Mouse (Mus musculus): ENCODE results near the gene Adamts15. TPM values are rescaled to one million over a fixed set of nuclear protein-coding genes. Genes with fewer than 3 reads are reported as not detected.
A peak's percentile ranks its signal among the peaks of the same experiment; 100 is the strongest.

Adamts15 gene
- polyA plus RNA-seq, 1 experiment from 2014 or later, result 1.9 TPM

- Histone ChIP-seq H3K27ac (replicated peaks) (peak overlapping the region; percentile 77), H3K9me3 (ENCODE audit: control insufficient read depth, low read length) (no peaks in the 10 kb centered on the region), H3K27me3 (ENCODE audit: control insufficient read depth, insufficient read depth, low read length) (no peaks in the 10 kb centered on the region), H3K4me3 (ENCODE audit: low read depth, low read length) (no peak overlapping the region), H3K4me2 (replicated peaks; ENCODE audit: low read depth) (no peak overlapping the region), H3K36me3 (ENCODE audit: control insufficient read depth, insufficient read depth, low read length) (0 out of 2 replicates have a peak, but pooled peaks cover 5% of the 10 kb centered on the region), H3K4me1 (replicated peaks; ENCODE audit: control insufficient read depth, insufficient read depth) (0 out of 2 replicates have a peak, but pooled peaks cover 3% of the 10 kb centered on the region), H3K9ac (ENCODE audit: low read length) (no peak overlapping the region)
- TF ChIP-seq EP300 (optimal IDR thresholded peaks at IDR 0.05), result no peak
- DNase-seq (ENCODE audit: low spot score) (peak; percentile 92), ATAC-seq (ENCODE audit: low FRiP score, low TSS enrichment) (peak; percentile 90)
- 42% methylated on average over 5 of the region's 5 CpGs for WGBS
These were observed 25.5 kb downstream of the Adamts15 start for GRCm38 (mm10) chr9:30896752-30897151.

- H3K9ac ChIP-seq (ENCODE audit: low read length), result no peak overlapping the region
- no peaks in the 10 kb centered on the region for H3K36me3 ChIP-seq (ENCODE audit: control insufficient read depth, insufficient read depth, low read length)
- H3K4me3 ChIP-seq (ENCODE audit: low read depth, low read length), result no peak overlapping the region
- DNase-seq (ENCODE audit: low spot score) (no peak), ATAC-seq (ENCODE audit: low FRiP score, low TSS enrichment) (no peak)
- peak overlapping the region; percentile 53; the same call in 1 of the 2 replicates for H3K27ac ChIP-seq (replicated peaks)
- no peaks in the 10 kb centered on the region for H3K27me3 ChIP-seq (ENCODE audit: control insufficient read depth, insufficient read depth, low read length)
- WGBS, result 52% methylated on average over 3 of the region's 3 CpGs
- TF ChIP-seq CTCF (IDR thresholded peaks at IDR 0.05; ENCODE audit: low read depth) (no peak), EP300 (optimal IDR thresholded peaks at IDR 0.05) (no peak)
- no peak overlapping the region for H3K4me2 ChIP-seq (replicated peaks; ENCODE audit: low read depth)
- H3K4me1 ChIP-seq (replicated peaks; ENCODE audit: control insufficient read depth, insufficient read depth), result 0 out of 2 replicates have a peak, but pooled peaks cover 3% of the 10 kb centered on the region
- no peaks in the 10 kb centered on the region for H3K9me3 ChIP-seq (ENCODE audit: control insufficient read depth, low read length)
These were observed 26.6 kb downstream of the Adamts15 start for GRCm38 (mm10) chr9:30895618-30896017.

- H3K4me1 ChIP-seq (replicated peaks; ENCODE audit: control insufficient read depth, insufficient read depth), result no peaks in the 10 kb centered on the region
- peak; percentile 79 for ATAC-seq (ENCODE audit: low FRiP score, low TSS enrichment)
- DNase-seq (ENCODE audit: low spot score), result peak; percentile 26
- no peak overlapping the region for H3K27ac ChIP-seq (replicated peaks)
- H3K4me3 ChIP-seq (ENCODE audit: low read depth, low read length), result no peak overlapping the region
- TF ChIP-seq CTCF (IDR thresholded peaks at IDR 0.05; ENCODE audit: low read depth) (no peak), EP300 (optimal IDR thresholded peaks at IDR 0.05) (no peak)
- no peak overlapping the region for H3K4me2 ChIP-seq (replicated peaks; ENCODE audit: low read depth)
- WGBS, result 47% methylated on average over 3 of the region's 3 CpGs
- no peak overlapping the region for H3K9ac ChIP-seq (ENCODE audit: low read length)
- no peaks in the 10 kb centered on the region for H3K27me3 ChIP-seq (ENCODE audit: control insufficient read depth, insufficient read depth, low read length)
- H3K36me3 ChIP-seq (ENCODE audit: control insufficient read depth, insufficient read depth, low read length), result no peaks in the 10 kb centered on the region
- H3K9me3 ChIP-seq (ENCODE audit: control insufficient read depth, low read length), result no peaks in the 10 kb centered on the region
These were observed 36.0 kb downstream of the Adamts15 start for GRCm38 (mm10) chr9:30886276-30886675.

GRCm38 (mm10) chr9:30880553-30880952 is 41.7 kb downstream of the Adamts15 start:
- TF ChIP-seq EP300 (optimal IDR thresholded peaks at IDR 0.05) (no peak), CTCF (IDR thresholded peaks at IDR 0.05; ENCODE audit: low read depth) (no peak)
- no peak overlapping the region for H3K9ac ChIP-seq (ENCODE audit: low read length)
- H3K4me1 ChIP-seq (replicated peaks; ENCODE audit: control insufficient read depth, insufficient read depth), result no peaks in the 10 kb centered on the region
- no peaks in the 10 kb centered on the region for H3K27me3 ChIP-seq (ENCODE audit: control insufficient read depth, insufficient read depth, low read length)
- H3K9me3 ChIP-seq (ENCODE audit: control insufficient read depth, low read length), result no peaks in the 10 kb centered on the region
- H3K27ac ChIP-seq (replicated peaks), result 0 out of 2 replicates have a peak overlapping the region, but pooled peaks have one; percentile 18
- no peaks in the 10 kb centered on the region for H3K36me3 ChIP-seq (ENCODE audit: control insufficient read depth, insufficient read depth, low read length)
- H3K4me3 ChIP-seq (ENCODE audit: low read depth, low read length), result no peak overlapping the region
- H3K4me2 ChIP-seq (replicated peaks; ENCODE audit: low read depth), result no peak overlapping the region
- 48% methylated on average over 9 of the region's 9 CpGs for WGBS
- DNase-seq (ENCODE audit: low spot score), result peak; percentile 82
- peak; percentile 88 for ATAC-seq (ENCODE audit: low FRiP score, low TSS enrichment)

- 63% methylated on average over 2 of the region's 2 CpGs for WGBS
- DNase-seq (ENCODE audit: low spot score), result no peak
- Histone ChIP-seq H3K4me1 (replicated peaks; ENCODE audit: control insufficient read depth, insufficient read depth) (no peaks in the 10 kb centered on the region), H3K27ac (replicated peaks) (no peak overlapping the region), H3K36me3 (ENCODE audit: control insufficient read depth, insufficient read depth, low read length) (no peaks in the 10 kb centered on the region), H3K4me3 (ENCODE audit: low read depth, low read length) (no peak overlapping the region), H3K27me3 (ENCODE audit: control insufficient read depth, insufficient read depth, low read length) (no peaks in the 10 kb centered on the region), H3K9ac (ENCODE audit: low read length) (no peak overlapping the region), H3K9me3 (ENCODE audit: control insufficient read depth, low read length) (no peaks in the 10 kb centered on the region), H3K4me2 (replicated peaks; ENCODE audit: low read depth) (no peak overlapping the region)
- no peak for TF ChIP-seq CTCF (IDR thresholded peaks at IDR 0.05; ENCODE audit: low read depth)
- no peak for TF ChIP-seq EP300 (optimal IDR thresholded peaks at IDR 0.05)
- ATAC-seq (ENCODE audit: low FRiP score, low TSS enrichment), result no peak
These were observed 42.3 kb downstream of the Adamts15 start for GRCm38 (mm10) chr9:30879947-30880273.

- no peak for TF ChIP-seq EP300 (optimal IDR thresholded peaks at IDR 0.05)
- no peak for TF ChIP-seq CTCF (IDR thresholded peaks at IDR 0.05; ENCODE audit: low read depth)
These were observed 42.9 kb downstream of the Adamts15 start for GRCm38 (mm10) chr9:30879248-30879946.

More at GRCm38 (mm10) chr9:30879248-30879946, 42.9 kb downstream of the Adamts15 start:
- WGBS, result 62% methylated on average over 7 of the region's 7 CpGs
- no peaks in the 10 kb centered on the region for H3K9me3 ChIP-seq (ENCODE audit: control insufficient read depth, low read length)
- ATAC-seq (ENCODE audit: low FRiP score, low TSS enrichment) (peak; percentile 16; the same call in 1 of the 2 replicates), DNase-seq (ENCODE audit: low spot score) (no peak)
- H3K27ac ChIP-seq (replicated peaks), result no peak overlapping the region
- no peak overlapping the region for H3K4me3 ChIP-seq (ENCODE audit: low read depth, low read length)
- no peaks in the 10 kb centered on the region for H3K4me1 ChIP-seq (replicated peaks; ENCODE audit: control insufficient read depth, insufficient read depth)
- no peak overlapping the region for H3K9ac ChIP-seq (ENCODE audit: low read length)
- H3K4me2 ChIP-seq (replicated peaks; ENCODE audit: low read depth), result no peak overlapping the region
- H3K36me3 ChIP-seq (ENCODE audit: control insufficient read depth, insufficient read depth, low read length), result no peaks in the 10 kb centered on the region
- H3K27me3 ChIP-seq (ENCODE audit: control insufficient read depth, insufficient read depth, low read length), result no peaks in the 10 kb centered on the region

All from stomach, postnatal 0 days (tissue).